Mouse (Mus musculus): ENCODE measurements around the gene Il17f. TPM values are rescaled to one million over a fixed set of nuclear protein-coding genes. Genes with fewer than 3 reads are reported as not detected.

Gene Il17f
- polyA plus RNA-seq, 1 experiment from 2014 or later = not detected

DNA sequence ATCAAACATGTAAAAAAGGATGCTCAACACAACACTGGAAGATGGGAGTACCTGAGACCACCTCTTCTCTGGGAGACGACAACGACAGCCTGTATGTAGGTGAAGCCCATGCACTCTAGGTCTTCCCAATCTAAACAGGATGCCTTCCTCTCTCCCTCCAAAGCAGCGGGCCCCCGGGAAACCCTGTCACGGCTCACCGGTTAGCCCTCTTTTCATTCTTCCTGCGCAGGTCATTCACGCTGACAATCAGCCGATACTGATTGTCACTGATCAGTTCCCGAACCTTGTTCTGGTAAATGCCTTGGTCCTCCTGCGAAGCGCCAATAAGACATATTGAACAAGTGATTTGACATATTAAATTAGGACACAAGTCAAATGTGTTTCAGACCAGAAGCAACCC lies 27.2 kb upstream of the Il17f start:
- no peak for TF ChIP-seq CTCF (IDR thresholded peaks at IDR 0.05; ENCODE audit: low read depth)
- no peaks in the 10 kb centered on the region for H3K4me1 ChIP-seq (replicated peaks; ENCODE audit: control insufficient read depth, insufficient read depth, low read length)
- no peak overlapping the region for H3K4me3 ChIP-seq (ENCODE audit: low read depth, low read length)
- no peak overlapping the region for H3K9ac ChIP-seq (ENCODE audit: low read depth, low read length)
- no peaks in the 10 kb centered on the region for H3K27me3 ChIP-seq (replicated peaks; ENCODE audit: control insufficient read depth, insufficient read depth, low read length)
- no peak overlapping the region for H3K4me2 ChIP-seq (replicated peaks; ENCODE audit: low read depth)
- 87% methylated on average over 12 of the region's 12 CpGs for WGBS
- peaks cover 24% of the 10 kb centered on the region for H3K36me3 ChIP-seq (ENCODE audit: control insufficient read depth, insufficient read depth)
- H3K27ac ChIP-seq (ENCODE audit: low read depth, low read length) = no peak overlapping the region
- ATAC-seq = no peak
- H3K9me3 ChIP-seq (ENCODE audit: control insufficient read depth) = no peaks in the 10 kb centered on the region

GRCm38 (mm10) chr1:20817172-20817571 lies 26.8 kb upstream of the Il17f start:
- H3K4me3 ChIP-seq (ENCODE audit: low read depth, low read length) = no peak overlapping the region
- H3K36me3 ChIP-seq (ENCODE audit: control insufficient read depth, insufficient read depth) = peaks cover 28% of the 10 kb centered on the region
- WGBS = 82% methylated on average over 9 of the region's 9 CpGs
- TF ChIP-seq CTCF (IDR thresholded peaks at IDR 0.05; ENCODE audit: low read depth) = no peak
- no peaks in the 10 kb centered on the region for H3K4me1 ChIP-seq (replicated peaks; ENCODE audit: control insufficient read depth, insufficient read depth, low read length)
- H3K9ac ChIP-seq (ENCODE audit: low read depth, low read length) = no peak overlapping the region
- ATAC-seq = no peak
- H3K27ac ChIP-seq (ENCODE audit: low read depth, low read length) = no peak overlapping the region
- no peaks in the 10 kb centered on the region for H3K27me3 ChIP-seq (replicated peaks; ENCODE audit: control insufficient read depth, insufficient read depth, low read length)
- H3K9me3 ChIP-seq (ENCODE audit: control insufficient read depth) = no peaks in the 10 kb centered on the region
- no peak overlapping the region for H3K4me2 ChIP-seq (replicated peaks; ENCODE audit: low read depth)

DNA sequence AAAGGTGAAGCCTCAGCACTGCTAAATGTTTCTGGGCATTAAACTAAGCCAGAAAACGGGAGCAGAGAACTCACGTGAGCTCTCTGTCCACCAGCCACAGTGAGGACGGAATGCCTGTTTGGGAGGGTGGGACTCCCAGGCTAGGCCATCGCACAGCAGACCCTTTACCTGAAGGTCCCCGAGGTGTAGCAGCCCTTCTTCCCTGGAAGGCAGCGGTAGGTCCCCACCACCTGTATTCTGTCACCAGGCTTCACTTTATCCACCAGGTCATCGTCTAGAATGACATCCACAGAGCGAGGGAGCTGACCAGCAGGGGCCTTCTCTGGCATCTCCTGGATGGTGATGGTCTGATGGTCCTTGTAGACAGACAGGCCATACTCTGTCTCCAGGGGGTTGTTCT lies 24.1 kb upstream of the Il17f start:
- WGBS = 91% methylated on average over 8 of the region's 8 CpGs
- ATAC-seq = no peak
- Histone ChIP-seq H3K4me3 (ENCODE audit: low read depth, low read length) (no peak overlapping the region), H3K9ac (ENCODE audit: low read depth, low read length) (no peak overlapping the region), H3K27me3 (replicated peaks; ENCODE audit: control insufficient read depth, insufficient read depth, low read length) (no peaks in the 10 kb centered on the region), H3K4me2 (replicated peaks; ENCODE audit: low read depth) (no peak overlapping the region), H3K36me3 (ENCODE audit: control insufficient read depth, insufficient read depth) (peaks cover 44% of the 10 kb centered on the region), H3K4me1 (replicated peaks; ENCODE audit: control insufficient read depth, insufficient read depth, low read length) (no peaks in the 10 kb centered on the region), H3K27ac (ENCODE audit: low read depth, low read length) (no peak overlapping the region), H3K9me3 (ENCODE audit: control insufficient read depth) (no peaks in the 10 kb centered on the region)
- no peak for TF ChIP-seq CTCF (IDR thresholded peaks at IDR 0.05; ENCODE audit: low read depth)

- Histone ChIP-seq H3K36me3 (ENCODE audit: control insufficient read depth, insufficient read depth) (peaks cover 70% of the 10 kb centered on the region), H3K4me2 (replicated peaks; ENCODE audit: low read depth) (no peak overlapping the region), H3K27me3 (replicated peaks; ENCODE audit: control insufficient read depth, insufficient read depth, low read length) (no peaks in the 10 kb centered on the region), H3K4me1 (replicated peaks; ENCODE audit: control insufficient read depth, insufficient read depth, low read length) (no peaks in the 10 kb centered on the region), H3K4me3 (ENCODE audit: low read depth, low read length) (no peak overlapping the region), H3K27ac (ENCODE audit: low read depth, low read length) (no peak overlapping the region), H3K9me3 (ENCODE audit: control insufficient read depth) (no peaks in the 10 kb centered on the region), H3K9ac (ENCODE audit: low read depth, low read length) (no peak overlapping the region)
- no peak for TF ChIP-seq CTCF (IDR thresholded peaks at IDR 0.05; ENCODE audit: low read depth)
- WGBS = 93% methylated on average over 10 of the region's 10 CpGs
- no peak for ATAC-seq
These were observed 14.1 kb upstream of the Il17f start for GRCm38 (mm10) chr1:20804526-20804925.

GRCm38 (mm10) chr1:20801682-20802390 lies 11.4 kb upstream of the Il17f start:
- H3K36me3 ChIP-seq (ENCODE audit: control insufficient read depth, insufficient read depth) = peaks cover 45% of the 10 kb centered on the region
- H3K9me3 ChIP-seq (ENCODE audit: control insufficient read depth) = no peaks in the 10 kb centered on the region
- ATAC-seq = no peak
- H3K4me2 ChIP-seq (replicated peaks; ENCODE audit: low read depth) = no peak overlapping the region
- H3K27me3 ChIP-seq (replicated peaks; ENCODE audit: control insufficient read depth, insufficient read depth, low read length) = no peaks in the 10 kb centered on the region
- TF ChIP-seq CTCF (IDR thresholded peaks at IDR 0.05; ENCODE audit: low read depth) = peak; percentile 75
- no peak overlapping the region for H3K9ac ChIP-seq (ENCODE audit: low read depth, low read length)
- no peak overlapping the region for H3K4me3 ChIP-seq (ENCODE audit: low read depth, low read length)
- H3K27ac ChIP-seq (ENCODE audit: low read depth, low read length) = no peak overlapping the region
- 86% methylated on average over 8 of the region's 8 CpGs for WGBS
- H3K4me1 ChIP-seq (replicated peaks; ENCODE audit: control insufficient read depth, insufficient read depth, low read length) = no peaks in the 10 kb centered on the region

DNA sequence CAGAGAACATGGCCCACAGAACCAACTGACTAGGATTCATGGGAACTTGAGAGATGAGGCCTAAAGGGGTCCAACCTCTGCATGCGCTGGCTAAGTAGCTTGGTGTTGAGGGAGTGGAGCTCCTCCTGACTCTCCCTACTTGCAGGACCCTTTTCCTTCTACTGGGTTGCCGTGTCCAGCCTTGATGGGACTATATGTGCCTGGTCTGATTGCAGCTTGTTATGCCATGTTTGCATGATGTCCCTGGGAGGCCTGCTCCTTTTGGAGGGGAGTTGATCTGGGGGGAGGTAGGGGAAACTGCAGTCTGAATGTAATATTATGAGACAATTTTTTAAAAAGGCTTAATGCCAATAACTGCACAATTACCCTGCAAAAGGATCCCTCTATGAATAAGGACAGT lies 10.9 kb upstream of the Il17f start:
- H3K27ac ChIP-seq (ENCODE audit: low read depth, low read length) = no peak overlapping the region
- no peak overlapping the region for H3K9ac ChIP-seq (ENCODE audit: low read depth, low read length)
- H3K9me3 ChIP-seq (ENCODE audit: control insufficient read depth) = no peaks in the 10 kb centered on the region
- H3K4me2 ChIP-seq (replicated peaks; ENCODE audit: low read depth) = no peak overlapping the region
- WGBS = 98% methylated on average over 2 of the region's 2 CpGs
- H3K27me3 ChIP-seq (replicated peaks; ENCODE audit: control insufficient read depth, insufficient read depth, low read length) = no peaks in the 10 kb centered on the region
- H3K36me3 ChIP-seq (ENCODE audit: control insufficient read depth, insufficient read depth) = peaks cover 39% of the 10 kb centered on the region
- ATAC-seq = no peak
- no peaks in the 10 kb centered on the region for H3K4me1 ChIP-seq (replicated peaks; ENCODE audit: control insufficient read depth, insufficient read depth, low read length)
- no peak overlapping the region for H3K4me3 ChIP-seq (ENCODE audit: low read depth, low read length)
- TF ChIP-seq CTCF (IDR thresholded peaks at IDR 0.05; ENCODE audit: low read depth) = no peak

All from intestine, postnatal 0 days (tissue).